Mouse (Mus musculus) heart, postnatal 0 days (tissue): ENCODE measurements around the gene Runx1.

Experiments used
- CTCF ChIP-seq: IDR thresholded peaks from 2 replicates; pipeline ENCODE4 v1.5.1; 2016; ENCODE audit warnings: antibody characterized with exemption, control low read depth, low read depth
- EP300 ChIP-seq: IDR thresholded peaks from 2 replicates; pipeline ENCODE4 v1.6.1; 2016; ENCODE audit warnings: antibody characterized with exemption, low read depth

DNA sequence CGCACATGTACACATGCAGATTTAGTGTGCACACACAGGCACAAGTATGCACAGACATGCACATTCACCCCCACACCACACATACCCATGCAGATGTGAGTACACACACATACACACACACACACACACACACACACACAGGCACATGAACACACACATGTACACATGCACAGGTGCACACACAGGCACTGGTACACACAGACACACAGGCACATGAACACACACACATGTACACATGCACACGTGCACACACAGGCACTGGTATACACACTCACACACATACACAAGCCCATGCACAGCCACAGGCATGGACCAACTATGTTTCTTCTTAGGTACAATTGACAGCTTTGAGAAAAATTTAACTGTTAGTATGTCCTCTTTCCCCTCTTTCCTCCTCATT is 122.1 kb downstream of the Runx1 start:
- TF ChIP-seq CTCF (no peak), EP300 (no peak)
